Mouse (Mus musculus) forebrain, embryonic 12.5 days (tissue): ENCODE data around the gene Cck. TPM values are rescaled to one million over a fixed set of nuclear protein-coding genes. Genes with fewer than 3 reads are reported as not detected.

ENCODE experiments used
- ATAC-seq: fragments of 200-750 bp; cut with Nextera tagmentation; 2 replicates; pipeline ENCODE4 v1.8.0; 2017; ENCODE audit warnings: moderate TSS enrichment; ENCODE audit not compliant: low FRiP score
- H3K27ac ChIP-seq: fragments of 300-500 bp; sonication (generic); 2 replicates; pipeline ENCODE4 v1.5.1; 2016; ENCODE audit warnings: mild to moderate bottlenecking
- H3K27me3 ChIP-seq: fragments of 300-500 bp; sonication (generic); 2 replicates; pipeline ENCODE4 v1.6.1; 2016; ENCODE audit warnings: mild to moderate bottlenecking
- H3K36me3 ChIP-seq: fragments of 300-500 bp; sonication (generic); replicated peaks from 2 replicates; pipeline ENCODE4 v1.6.1; 2016; ENCODE audit warnings: mild to moderate bottlenecking
- H3K4me1 ChIP-seq: fragments of 300-500 bp; sonication (generic); 2 replicates; pipeline ENCODE4 v1.6.1; 2016
- H3K4me2 ChIP-seq: fragments of 300-500 bp; sonication (generic); 2 replicates; pipeline ENCODE4 v1.6.1; 2016; ENCODE audit warnings: mild to moderate bottlenecking, moderate library complexity
- H3K4me3 ChIP-seq: fragments of 300-500 bp; sonication (generic); replicated peaks from 2 replicates; pipeline ENCODE4 v1.5.1; 2016; ENCODE audit warnings: mild to moderate bottlenecking
- H3K9ac ChIP-seq: fragments of 300-500 bp; sonication (generic); 2 replicates; pipeline ENCODE4 v1.6.1; 2016; ENCODE audit warnings: mild to moderate bottlenecking
- H3K9me3 ChIP-seq: fragments of 300-500 bp; sonication (generic); 2 replicates; pipeline ENCODE4 v1.6.1; 2016
- WGBS: fragments of 180-500 bp; shearing (Covaris S2); methylation state at CpG from one replicate; pipeline ENCODE4 v1.1.7; 2016; 5-methylcytosine and 5-hydroxymethylcytosine counted together
- polyA plus RNA-seq: library from polyadenylated mRNA; unstranded; fragments of >200 nt; fragmentation: Nextera tagmentation; extraction: Ambion mirVana; gene quantifications from 2 replicates; pipeline ENCODE4 v1.2.1, GENCODE M21; 2016

The Cck gene
- polyA plus RNA-seq, result 7.3 and 13.5 TPM in 2 replicates

DNA sequence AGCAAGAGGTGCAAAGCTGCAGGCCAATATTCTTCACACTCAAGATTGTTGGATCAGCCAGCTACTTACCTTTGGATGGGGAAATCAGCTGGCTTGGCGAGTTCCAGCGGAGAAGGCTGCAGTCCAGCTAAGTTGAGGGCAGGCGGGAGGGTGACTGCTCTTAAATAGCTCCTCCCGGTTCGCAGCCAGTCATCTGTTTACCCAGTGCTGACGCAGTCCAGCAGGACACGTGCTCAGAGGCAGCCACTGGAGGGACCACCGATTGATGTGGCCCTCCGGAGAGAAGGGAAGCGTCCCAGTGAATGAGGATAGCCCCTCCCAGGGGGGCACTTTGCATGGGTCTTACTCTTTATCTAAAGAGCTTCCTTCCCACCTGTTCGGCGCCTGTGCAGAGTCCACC is at the start of gene Cck:
Gene Cck, minus strand, starts transcription at position 166 of the 400 bp plus-strand sequence.
- Histone ChIP-seq H3K9me3 (no peaks in the 10 kb centered on the region), H3K4me2 (peak within 1 kb of the TSS; percentile 54), H3K4me1 (peaks cover 13% of the 10 kb centered on the region), H3K27me3 (peaks cover 73% of the 10 kb centered on the region), H3K4me3 (peak within 1 kb of the TSS; percentile 35; the same call in 1 of the 2 replicates), H3K9ac (0 out of 2 replicates have a peak within 1 kb of the TSS, but pooled peaks have one; percentile 44), H3K36me3 (no peaks in the 10 kb centered on the region), H3K27ac (no peak within 1 kb of the TSS)
- 2% methylated on average over 12 of the region's 12 CpGs for WGBS
- ATAC-seq, result no peak

DNA sequence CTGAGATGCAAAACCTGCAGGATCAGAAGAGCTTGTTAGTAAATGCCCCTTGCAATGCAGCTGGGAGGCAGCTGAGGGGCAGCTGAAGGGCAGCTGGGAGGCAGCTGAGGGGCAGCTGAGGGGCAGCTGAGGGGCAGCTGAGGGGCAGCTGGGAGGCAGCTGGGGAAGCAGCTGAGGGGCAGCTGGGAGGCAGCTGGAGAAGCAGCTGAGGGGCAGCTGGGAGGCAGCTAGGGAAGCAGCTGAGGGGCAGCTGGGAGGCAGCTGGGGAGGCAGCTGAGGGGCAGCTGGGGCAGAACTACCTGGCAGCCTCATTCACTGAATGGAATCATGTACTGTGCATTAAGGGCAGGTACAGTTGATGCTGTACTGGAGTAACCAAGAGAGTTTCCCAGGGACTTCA is 46.0 kb upstream of the Cck start:
- H3K36me3 ChIP-seq, result no peaks in the 10 kb centered on the region
- no peak overlapping the region for H3K4me2 ChIP-seq
- H3K27me3 ChIP-seq, result no peaks in the 10 kb centered on the region
- peak overlapping the region; percentile 68 for H3K27ac ChIP-seq
- H3K9ac ChIP-seq, result no peak overlapping the region
- H3K4me1 ChIP-seq, result no peaks in the 10 kb centered on the region
- peaks cover 4% of the 10 kb centered on the region for H3K9me3 ChIP-seq
- ATAC-seq, result no peak
- no peak overlapping the region for H3K4me3 ChIP-seq

DNA sequence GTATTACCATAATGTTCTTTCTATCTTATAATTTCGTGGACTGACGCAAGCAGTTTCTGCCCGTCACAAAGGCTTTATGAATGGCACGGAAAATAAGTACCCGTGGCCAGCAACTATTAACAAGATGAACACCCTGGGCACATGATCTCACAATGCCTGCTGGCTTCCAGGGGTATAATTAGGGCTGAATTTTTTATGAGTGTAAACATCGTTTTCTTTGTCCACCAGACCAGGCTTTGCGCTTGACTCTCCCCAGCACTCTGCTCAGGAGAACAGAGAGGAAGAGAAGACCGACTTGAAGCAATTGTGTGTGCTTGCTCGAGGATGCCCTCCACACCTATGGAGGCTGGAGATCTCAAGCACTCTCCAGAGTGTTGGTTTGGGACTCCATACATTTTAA is 37.1 kb upstream of the Cck start:
- no peak overlapping the region for H3K9ac ChIP-seq
- ATAC-seq, result no peak
- H3K4me2 ChIP-seq, result no peak overlapping the region
- H3K27ac ChIP-seq, result no peak overlapping the region
- H3K4me1 ChIP-seq, result no peaks in the 10 kb centered on the region
- peaks cover 6% of the 10 kb centered on the region for H3K9me3 ChIP-seq
- no peaks in the 10 kb centered on the region for H3K27me3 ChIP-seq
- no peaks in the 10 kb centered on the region for H3K36me3 ChIP-seq
- H3K4me3 ChIP-seq, result no peak overlapping the region
- WGBS, result 53% methylated on average over 9 of the region's 9 CpGs

DNA sequence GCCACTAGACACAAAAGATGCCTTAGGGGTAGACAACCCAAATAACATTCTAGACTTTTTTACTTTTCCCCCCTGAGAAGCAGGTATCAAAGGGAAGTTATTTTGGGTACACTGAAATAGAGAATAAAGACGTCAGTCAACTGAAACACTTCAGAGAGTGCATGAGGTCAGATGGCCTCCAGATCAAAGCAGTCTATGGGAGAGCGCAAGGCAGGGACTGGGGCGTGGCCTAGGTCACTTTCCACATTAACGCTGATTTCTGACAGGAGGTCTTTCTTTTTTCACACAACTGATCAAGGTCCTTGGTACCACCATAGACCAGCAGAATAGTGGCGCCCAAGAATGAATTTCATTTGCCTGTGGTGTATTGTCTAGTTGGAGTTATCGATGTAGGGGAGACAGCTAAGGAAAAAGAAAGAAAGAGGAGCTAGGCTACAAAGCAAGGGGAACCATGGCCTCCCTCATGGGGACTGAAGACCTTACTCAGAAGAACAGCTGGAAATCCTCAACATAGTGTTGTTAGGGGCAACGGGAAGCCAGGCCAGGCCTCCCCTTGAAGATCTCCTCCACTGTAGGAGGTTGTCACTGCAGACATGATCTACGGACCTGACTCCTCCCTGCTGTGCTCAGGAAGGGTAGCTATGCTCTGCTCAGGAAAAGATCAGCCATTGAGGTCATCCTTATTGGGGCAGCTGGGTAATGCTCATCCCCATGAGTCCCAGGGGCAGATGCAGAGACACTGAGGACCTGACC is 33.3 kb upstream of the Cck start:
- 86% methylated on average over 8 of the region's 8 CpGs for whole genome bisulfite sequencing
- no peak overlapping the region for H3K9ac ChIP-seq
- no peaks in the 10 kb centered on the region for H3K9me3 ChIP-seq
- no peak overlapping the region for H3K27ac ChIP-seq
- no peak for ATAC-seq
- no peaks in the 10 kb centered on the region for H3K36me3 ChIP-seq
- H3K4me3 ChIP-seq, result no peak overlapping the region
- no peaks in the 10 kb centered on the region for H3K27me3 ChIP-seq
- no peaks in the 10 kb centered on the region for H3K4me1 ChIP-seq
- H3K4me2 ChIP-seq, result no peak overlapping the region

DNA sequence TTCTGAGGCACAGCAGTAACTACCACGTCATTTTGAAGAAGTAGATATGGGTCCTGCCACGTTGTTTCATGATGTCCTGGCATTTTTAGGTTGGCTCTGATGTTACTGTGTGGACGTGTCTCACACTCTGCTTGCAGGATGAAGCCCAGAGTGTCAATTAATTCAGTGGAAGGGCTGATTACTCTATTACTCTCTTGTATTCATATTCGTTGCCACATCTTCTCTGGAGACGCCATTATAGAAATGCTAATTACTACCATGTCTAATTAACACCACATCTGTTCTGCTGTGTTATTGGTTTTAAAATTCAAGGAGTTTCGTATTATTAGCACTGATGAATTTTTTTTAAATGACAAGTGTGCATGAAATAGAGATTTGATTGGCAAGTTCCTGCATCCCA is 30.7 kb upstream of the Cck start:
- H3K36me3 ChIP-seq, result no peaks in the 10 kb centered on the region
- WGBS, result 57% methylated on average over 6 of the region's 6 CpGs
- H3K9me3 ChIP-seq, result no peaks in the 10 kb centered on the region
- no peak overlapping the region for H3K27ac ChIP-seq
- ATAC-seq, result peak; percentile 6; the same call in 1 of the 2 replicates
- H3K9ac ChIP-seq, result no peak overlapping the region
- no peaks in the 10 kb centered on the region for H3K4me1 ChIP-seq
- H3K4me2 ChIP-seq, result no peak overlapping the region
- H3K27me3 ChIP-seq, result no peaks in the 10 kb centered on the region
- H3K4me3 ChIP-seq, result no peak overlapping the region

DNA sequence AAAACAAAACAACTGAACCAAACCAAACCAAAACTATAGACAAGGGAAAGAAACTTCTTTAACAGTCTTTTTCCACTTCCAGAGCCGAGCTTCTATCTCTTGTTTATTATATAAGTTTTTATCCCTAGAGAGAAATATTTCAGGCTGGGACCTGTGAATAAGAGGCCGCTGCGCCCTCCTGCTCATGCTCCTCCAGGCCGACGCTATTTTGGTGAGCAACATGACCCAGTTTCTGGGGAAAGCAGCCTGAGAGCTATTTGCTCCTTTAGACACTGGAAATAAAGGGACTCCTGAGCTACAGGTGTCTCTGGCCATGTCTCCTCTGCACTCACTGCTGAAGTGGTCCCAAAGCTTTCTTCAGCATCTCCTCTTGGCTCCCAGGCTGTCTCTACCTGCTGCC is 24.6 kb upstream of the Cck start:
- H3K27me3 ChIP-seq, result no peaks in the 10 kb centered on the region
- 81% methylated on average over 5 of the region's 5 CpGs for WGBS
- no peak overlapping the region for H3K27ac ChIP-seq
- no peaks in the 10 kb centered on the region for H3K9me3 ChIP-seq
- no peak overlapping the region for H3K4me3 ChIP-seq
- H3K36me3 ChIP-seq, result no peaks in the 10 kb centered on the region
- H3K9ac ChIP-seq, result no peak overlapping the region
- H3K4me1 ChIP-seq, result no peaks in the 10 kb centered on the region
- no peak for ATAC-seq
- H3K4me2 ChIP-seq, result no peak overlapping the region

DNA sequence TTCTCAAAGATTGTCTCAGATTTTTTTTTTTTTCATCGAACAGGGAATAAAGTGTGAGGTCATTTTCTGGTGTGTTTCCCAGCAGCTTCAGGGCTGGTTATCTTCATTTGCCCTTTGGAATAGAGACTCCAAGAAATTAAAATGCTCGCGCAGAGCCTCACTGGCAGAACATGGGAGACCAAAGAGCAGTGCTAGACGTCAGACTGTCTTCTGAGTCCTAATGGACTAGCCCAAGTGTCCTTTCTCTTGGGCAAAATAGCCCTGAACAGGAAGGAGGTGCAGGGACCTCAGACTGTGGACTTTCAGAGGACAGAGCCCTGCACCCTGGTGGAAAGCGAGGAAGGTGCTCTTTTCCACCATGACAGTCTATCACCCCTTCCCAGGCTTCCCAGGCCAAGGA is 19.0 kb upstream of the Cck start:
- WGBS, result 82% methylated on average over 5 of the region's 5 CpGs
- H3K27ac ChIP-seq, result no peak overlapping the region
- no peaks in the 10 kb centered on the region for H3K36me3 ChIP-seq
- no peak overlapping the region for H3K4me2 ChIP-seq
- H3K4me1 ChIP-seq, result no peaks in the 10 kb centered on the region
- H3K27me3 ChIP-seq, result no peaks in the 10 kb centered on the region
- H3K4me3 ChIP-seq, result no peak overlapping the region
- H3K9ac ChIP-seq, result no peak overlapping the region
- H3K9me3 ChIP-seq, result no peaks in the 10 kb centered on the region
- ATAC-seq, result no peak

DNA sequence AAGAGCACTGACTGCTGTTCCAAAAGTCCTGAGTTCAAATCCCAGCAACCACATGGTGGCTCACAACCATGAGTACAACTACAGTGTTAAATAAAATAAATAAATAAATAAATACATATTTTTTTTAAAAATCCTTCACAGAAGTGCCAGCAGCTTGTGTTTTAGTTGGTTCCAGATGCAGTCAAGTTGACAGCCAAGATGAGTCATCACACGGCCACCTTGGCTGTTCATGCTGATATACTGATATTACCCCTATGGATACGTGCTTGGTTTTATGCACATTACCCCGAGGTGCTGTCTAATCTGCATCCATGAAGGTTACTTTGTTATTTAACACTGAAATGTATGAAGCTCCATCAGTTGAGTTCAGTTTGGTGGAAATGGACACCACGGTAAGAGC is 16.4 kb upstream of the Cck start:
- 0 out of 2 replicates have a peak, but pooled peaks cover 3% of the 10 kb centered on the region for H3K27me3 ChIP-seq
- ATAC-seq, result no peak

DNA sequence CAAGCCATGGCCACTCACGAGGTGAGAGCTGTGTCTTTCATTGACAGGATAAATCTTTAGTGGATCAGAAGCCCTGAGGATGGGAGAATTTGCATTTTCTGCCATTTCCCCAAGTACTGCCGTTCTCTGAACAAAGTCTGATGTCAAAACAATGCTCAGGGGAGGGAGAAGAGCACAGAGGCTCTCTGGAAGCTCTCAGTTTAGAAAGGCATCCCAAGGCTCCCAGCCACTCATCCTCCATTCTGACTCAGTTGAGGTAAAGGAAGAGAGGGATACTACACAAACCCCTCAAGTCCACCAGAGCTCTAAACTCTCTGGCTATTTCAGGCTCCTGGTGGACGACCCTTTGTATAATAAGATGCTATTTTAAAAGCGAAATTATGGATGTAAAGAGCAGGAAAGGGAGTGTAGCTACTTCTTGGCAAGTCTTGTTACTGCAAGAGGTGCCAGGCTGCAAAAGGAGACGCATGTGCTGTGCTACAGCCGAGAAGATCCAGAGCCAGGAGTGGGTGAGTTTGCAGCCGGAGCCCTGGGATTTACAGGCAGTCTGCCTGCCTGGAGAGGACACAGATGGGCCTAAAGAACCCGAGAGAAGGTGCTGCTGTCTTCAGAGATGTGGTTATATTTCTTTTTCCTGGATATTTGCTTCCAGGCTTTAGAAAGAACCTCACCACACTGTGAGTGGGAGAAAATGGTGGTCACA is 11.1 kb upstream of the Cck start:
- H3K9ac ChIP-seq, result no peak overlapping the region
- no peak for ATAC-seq
- no peak overlapping the region for H3K4me3 ChIP-seq
- H3K9me3 ChIP-seq, result no peaks in the 10 kb centered on the region
- H3K27ac ChIP-seq, result no peak overlapping the region
- WGBS, result 67% methylated on average over 8 of the region's 8 CpGs
- H3K4me2 ChIP-seq, result no peak overlapping the region
- H3K4me1 ChIP-seq, result no peaks in the 10 kb centered on the region
- 0 out of 2 replicates have a peak, but pooled peaks cover 4% of the 10 kb centered on the region for H3K27me3 ChIP-seq
- no peaks in the 10 kb centered on the region for H3K36me3 ChIP-seq

More for the DNA sequence above, 16.4 kb upstream of the Cck start:
- Histone ChIP-seq H3K4me1 (no peaks in the 10 kb centered on the region), H3K4me2 (no peak overlapping the region), H3K27ac (no peak overlapping the region), H3K4me3 (no peak overlapping the region), H3K36me3 (no peaks in the 10 kb centered on the region), H3K9me3 (no peaks in the 10 kb centered on the region), H3K9ac (no peak overlapping the region)
- WGBS, result 95% methylated on average over 4 of the region's 4 CpGs

DNA sequence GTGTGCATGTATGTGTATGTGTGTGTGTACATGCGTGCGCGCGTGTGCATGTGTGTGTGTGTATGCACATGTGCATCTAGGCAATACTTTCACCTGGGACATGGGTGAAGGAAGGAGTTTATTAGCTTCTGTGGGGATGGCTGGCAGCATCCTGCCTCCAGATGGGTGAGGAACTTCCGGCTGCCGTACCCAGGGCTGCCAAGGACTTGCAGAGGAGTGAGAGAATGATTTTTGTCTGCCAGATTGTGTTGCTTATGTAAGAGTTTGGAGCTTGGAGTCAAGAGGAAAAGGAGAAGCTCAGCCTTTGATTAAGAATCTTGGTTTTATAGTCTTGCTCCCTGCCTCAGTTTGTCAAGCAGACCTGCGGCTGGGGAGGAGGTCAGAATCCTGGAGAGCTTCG is 9.9 kb upstream of the Cck start:
- H3K27ac ChIP-seq, result no peak overlapping the region
- H3K9ac ChIP-seq, result no peak overlapping the region
- ATAC-seq, result no peak
- no peaks in the 10 kb centered on the region for H3K4me1 ChIP-seq
- H3K4me3 ChIP-seq, result no peak overlapping the region
- H3K4me2 ChIP-seq, result no peak overlapping the region
- H3K9me3 ChIP-seq, result no peaks in the 10 kb centered on the region
- WGBS, result 88% methylated on average over 8 of the region's 8 CpGs
- H3K27me3 ChIP-seq, result 0 out of 2 replicates have a peak, but pooled peaks cover 4% of the 10 kb centered on the region
- H3K36me3 ChIP-seq, result no peaks in the 10 kb centered on the region

DNA sequence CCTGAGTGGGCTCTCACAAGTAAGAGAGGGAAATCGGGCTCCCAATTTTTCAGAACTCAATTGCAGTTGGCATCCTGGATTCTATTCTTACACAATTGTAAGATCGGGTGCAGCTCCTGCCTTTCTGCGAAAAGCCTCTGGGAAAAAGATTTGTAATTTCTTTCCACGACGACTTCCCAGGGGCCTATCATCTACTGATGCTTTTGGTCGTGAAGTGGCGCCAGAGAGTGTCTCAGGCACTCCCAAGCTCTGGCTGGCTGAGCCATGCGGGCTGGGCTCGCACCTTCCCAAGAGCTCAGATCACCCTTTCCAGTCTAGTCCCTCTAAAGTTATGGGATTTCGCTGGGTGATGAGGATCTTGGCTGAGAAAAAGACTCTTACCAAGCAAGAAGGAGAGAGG is 608 bp upstream of the Cck start:
- H3K27me3 ChIP-seq, result peaks cover 73% of the 10 kb centered on the region
- WGBS, result 26% methylated on average over 10 of the region's 10 CpGs
- no peak overlapping the region for H3K4me2 ChIP-seq
- peaks cover 13% of the 10 kb centered on the region for H3K4me1 ChIP-seq
- no peaks in the 10 kb centered on the region for H3K9me3 ChIP-seq
- no peaks in the 10 kb centered on the region for H3K36me3 ChIP-seq
- H3K4me3 ChIP-seq, result no peak overlapping the region
- no peak for ATAC-seq
- no peak overlapping the region for H3K27ac ChIP-seq
- H3K9ac ChIP-seq, result no peak overlapping the region

DNA sequence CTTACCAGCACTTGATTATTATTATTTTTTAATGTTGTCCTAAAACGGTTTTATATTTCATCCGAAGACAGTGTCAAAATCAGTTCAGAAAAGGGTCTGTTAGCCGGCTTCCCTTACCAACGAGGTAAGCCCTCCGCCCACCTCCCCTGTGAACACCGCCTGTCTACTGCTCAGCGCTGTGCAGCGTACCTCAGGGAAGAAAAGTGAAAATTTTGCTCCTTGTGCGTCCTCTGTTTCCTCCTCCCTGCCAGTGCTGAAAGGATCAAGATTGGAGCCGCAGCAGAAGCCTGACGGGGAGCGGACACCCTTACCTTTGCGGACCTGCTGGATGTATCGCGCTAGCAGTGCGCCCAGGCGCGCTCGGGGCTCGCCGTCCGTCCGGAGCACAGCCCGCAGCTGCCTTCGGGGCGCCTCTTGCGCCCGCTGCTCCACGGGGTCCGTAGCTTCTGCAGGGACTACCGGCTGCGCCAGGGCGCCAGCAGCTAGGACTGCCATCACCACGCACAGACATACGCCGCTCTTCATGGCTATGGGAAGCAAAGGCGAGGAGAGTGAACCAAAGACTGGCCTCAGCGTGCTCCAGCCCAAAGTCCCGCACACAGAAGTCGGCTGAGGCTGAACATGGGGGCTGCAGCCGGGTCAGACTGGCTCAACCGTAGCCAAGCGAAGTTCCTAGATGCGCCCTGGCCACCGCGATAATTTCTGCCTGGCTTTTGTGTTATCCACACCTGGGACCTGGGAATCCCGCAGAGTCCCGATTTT is 1.3 kb downstream of the Cck start:
- Histone ChIP-seq H3K27me3 (peaks cover 72% of the 10 kb centered on the region), H3K4me1 (peaks cover 13% of the 10 kb centered on the region), H3K4me2 (peak overlapping the region; percentile 54), H3K27ac (no peak overlapping the region), H3K4me3 (peak overlapping the region; percentile 35), H3K9ac (peak overlapping the region; percentile 44), H3K36me3 (no peaks in the 10 kb centered on the region), H3K9me3 (no peaks in the 10 kb centered on the region)
- 2% methylated on average over 48 of the region's 48 CpGs for WGBS
- no peak for ATAC-seq
